Mouse (Mus musculus): ENCODE measurements around the gene Lrba. TPM values are rescaled to one million over a fixed set of nuclear protein-coding genes. Genes with fewer than 3 reads are reported as not detected.

The Lrba gene
- polyA plus RNA-seq, 1 experiment from 2014 or later = 4.6 TPM

GRCm38 (mm10) chr3:86754595-86755557, 530.4 kb downstream of the Lrba start:
- H3K4me3 ChIP-seq (replicated peaks) = no peak overlapping the region
- H3K27me3 ChIP-seq (replicated peaks) = no peaks in the 10 kb centered on the region
- H3K9me3 ChIP-seq = no peaks in the 10 kb centered on the region
- H3K9ac ChIP-seq = no peak overlapping the region
- 71% methylated on average over 14 of the region's 14 CpGs for WGBS
- no peaks in the 10 kb centered on the region for H3K4me1 ChIP-seq
- no peak overlapping the region for H3K27ac ChIP-seq
- no peak overlapping the region for H3K4me2 ChIP-seq
- ATAC-seq (ENCODE audit: insufficient read depth, low FRiP score, low read depth) = no peak
- H3K36me3 ChIP-seq = no peaks in the 10 kb centered on the region

- Histone ChIP-seq H3K27me3 (replicated peaks) (no peaks in the 10 kb centered on the region), H3K4me1 (no peaks in the 10 kb centered on the region), H3K9ac (no peak overlapping the region), H3K4me3 (replicated peaks) (no peak overlapping the region), H3K9me3 (no peaks in the 10 kb centered on the region), H3K27ac (no peak overlapping the region), H3K36me3 (no peaks in the 10 kb centered on the region), H3K4me2 (no peak overlapping the region)
- ATAC-seq (ENCODE audit: insufficient read depth, low FRiP score, low read depth) = no peak
- 79% methylated on average over 1 of the region's 1 CpGs for WGBS
Observed at GRCm38 (mm10) chr3:86756548-86756947, 532.1 kb downstream of the Lrba start.

GRCm38 (mm10) chr3:86758727-86759126, 534.2 kb downstream of the Lrba start:
- ATAC-seq (ENCODE audit: insufficient read depth, low FRiP score, low read depth) = no peak
- 72% methylated on average over 6 of the region's 6 CpGs for WGBS
- Histone ChIP-seq H3K36me3 (no peaks in the 10 kb centered on the region), H3K4me2 (no peak overlapping the region), H3K9me3 (no peaks in the 10 kb centered on the region), H3K27me3 (replicated peaks) (no peaks in the 10 kb centered on the region), H3K4me3 (replicated peaks) (no peak overlapping the region), H3K27ac (no peak overlapping the region), H3K4me1 (no peaks in the 10 kb centered on the region), H3K9ac (no peak overlapping the region)

- Histone ChIP-seq H3K4me2 (no peak overlapping the region), H3K9ac (no peak overlapping the region), H3K4me3 (replicated peaks) (no peak overlapping the region), H3K9me3 (no peaks in the 10 kb centered on the region), H3K27ac (no peak overlapping the region), H3K27me3 (replicated peaks) (no peaks in the 10 kb centered on the region), H3K36me3 (no peaks in the 10 kb centered on the region), H3K4me1 (no peaks in the 10 kb centered on the region)
- 77% methylated on average over 1 of the region's 1 CpGs for WGBS
- ATAC-seq (ENCODE audit: insufficient read depth, low FRiP score, low read depth) = no peak
Observed at GRCm38 (mm10) chr3:86759383-86759782, 534.9 kb downstream of the Lrba start.

GRCm38 (mm10) chr3:86759834-86760233, 535.4 kb downstream of the Lrba start:
- Histone ChIP-seq H3K9ac (no peak overlapping the region), H3K4me2 (no peak overlapping the region), H3K36me3 (no peaks in the 10 kb centered on the region), H3K27ac (no peak overlapping the region), H3K9me3 (no peaks in the 10 kb centered on the region), H3K27me3 (replicated peaks) (no peaks in the 10 kb centered on the region), H3K4me1 (no peaks in the 10 kb centered on the region), H3K4me3 (replicated peaks) (no peak overlapping the region)
- WGBS = 74% methylated on average over 8 of the region's 8 CpGs
- ATAC-seq (ENCODE audit: insufficient read depth, low FRiP score, low read depth) = no peak

GRCm38 (mm10) chr3:86760474-86760873, 536.0 kb downstream of the Lrba start:
- no peak overlapping the region for H3K9ac ChIP-seq
- H3K4me2 ChIP-seq = no peak overlapping the region
- no peaks in the 10 kb centered on the region for H3K9me3 ChIP-seq
- no peak overlapping the region for H3K4me3 ChIP-seq (replicated peaks)
- H3K27ac ChIP-seq = no peak overlapping the region
- no peaks in the 10 kb centered on the region for H3K27me3 ChIP-seq (replicated peaks)
- ATAC-seq (ENCODE audit: insufficient read depth, low FRiP score, low read depth) = no peak
- H3K36me3 ChIP-seq = no peaks in the 10 kb centered on the region
- H3K4me1 ChIP-seq = no peaks in the 10 kb centered on the region
- 72% methylated on average over 7 of the region's 7 CpGs for WGBS

GRCm38 (mm10) chr3:86761095-86762035, 536.9 kb downstream of the Lrba start:
- Histone ChIP-seq H3K9me3 (no peaks in the 10 kb centered on the region), H3K27me3 (replicated peaks) (no peaks in the 10 kb centered on the region), H3K27ac (no peak overlapping the region), H3K4me1 (no peaks in the 10 kb centered on the region), H3K36me3 (no peaks in the 10 kb centered on the region), H3K4me2 (no peak overlapping the region), H3K4me3 (replicated peaks) (no peak overlapping the region), H3K9ac (no peak overlapping the region)
- WGBS = 61% methylated on average over 9 of the region's 9 CpGs
- ATAC-seq (ENCODE audit: insufficient read depth, low FRiP score, low read depth) = no peak

- H3K9ac ChIP-seq = no peak overlapping the region
- no peaks in the 10 kb centered on the region for H3K36me3 ChIP-seq
- no peak overlapping the region for H3K4me3 ChIP-seq (replicated peaks)
- H3K9me3 ChIP-seq = no peaks in the 10 kb centered on the region
- H3K4me2 ChIP-seq = no peak overlapping the region
- no peaks in the 10 kb centered on the region for H3K27me3 ChIP-seq (replicated peaks)
- H3K4me1 ChIP-seq = no peaks in the 10 kb centered on the region
- ATAC-seq (ENCODE audit: insufficient read depth, low FRiP score, low read depth) = no peak
- no peak overlapping the region for H3K27ac ChIP-seq
- WGBS = 94% methylated on average over 6 of the region's 6 CpGs
Observed at GRCm38 (mm10) chr3:86762036-86762415, 537.5 kb downstream of the Lrba start.

- Histone ChIP-seq H3K27me3 (replicated peaks) (no peaks in the 10 kb centered on the region), H3K27ac (no peak overlapping the region), H3K4me2 (no peak overlapping the region), H3K36me3 (no peaks in the 10 kb centered on the region), H3K4me1 (no peaks in the 10 kb centered on the region), H3K4me3 (replicated peaks) (no peak overlapping the region), H3K9ac (no peak overlapping the region), H3K9me3 (no peaks in the 10 kb centered on the region)
- no peak for ATAC-seq (ENCODE audit: insufficient read depth, low FRiP score, low read depth)
- 83% methylated on average over 4 of the region's 4 CpGs for WGBS
Observed at GRCm38 (mm10) chr3:86762456-86762855, 538.0 kb downstream of the Lrba start.

- Histone ChIP-seq H3K36me3 (no peaks in the 10 kb centered on the region), H3K27me3 (replicated peaks) (no peaks in the 10 kb centered on the region), H3K9me3 (no peaks in the 10 kb centered on the region), H3K4me3 (replicated peaks) (no peak overlapping the region), H3K4me1 (no peaks in the 10 kb centered on the region), H3K9ac (no peak overlapping the region), H3K4me2 (no peak overlapping the region), H3K27ac (no peak overlapping the region)
- WGBS = 34% methylated on average over 8 of the region's 8 CpGs
- ATAC-seq (ENCODE audit: insufficient read depth, low FRiP score, low read depth) = no peak
Observed at GRCm38 (mm10) chr3:86768553-86768952, 544.1 kb downstream of the Lrba start.

- Histone ChIP-seq H3K4me3 (replicated peaks) (no peak overlapping the region), H3K36me3 (no peaks in the 10 kb centered on the region), H3K9me3 (no peaks in the 10 kb centered on the region), H3K4me1 (no peaks in the 10 kb centered on the region), H3K4me2 (no peak overlapping the region), H3K27ac (no peak overlapping the region), H3K27me3 (replicated peaks) (no peaks in the 10 kb centered on the region), H3K9ac (no peak overlapping the region)
- ATAC-seq (ENCODE audit: insufficient read depth, low FRiP score, low read depth) = no peak
- 61% methylated on average over 6 of the region's 6 CpGs for whole genome bisulfite sequencing
Observed at GRCm38 (mm10) chr3:86768969-86769368, 544.5 kb downstream of the Lrba start.

Measured in stomach, embryonic 15.5 days (tissue).